In genomic region chr6:92468892-92469291, GRCm38 (mm10) we compare ENCODE assay signal across 12 mouse cellular contexts.
DNase-seq lines count a peak whose midpoint lies in the region; ATAC-seq and TF ChIP-seq lines count a peak whose summit lies in the region.
"Had no signal": no experiment of that assay in that cellular context is flagged by ENCODE, and none has a peak within 500 bp of the region (broad histone marks: within the 10 kb centered on the region; RNA-seq: fewer than 3 reads in every experiment).

No protein-coding gene starts in this region.

- WGBS in kidney, adult 2 months: 63% methylated on average over 4 of the region's 4 CpGs
- WGBS in midbrain, embryonic 16.5 days: 91% methylated on average over 4 of the region's 4 CpGs
- 80% methylated on average over 4 of the region's 4 CpGs for WGBS in midbrain, postnatal 0 days
- WGBS in heart, postnatal 0 days: 59% methylated on average over 4 of the region's 4 CpGs
- WGBS in stomach, postnatal 0 days: 53% methylated on average over 4 of the region's 4 CpGs

- peaks cover 9% of the 10 kb centered on the region for H3K4me1 ChIP-seq in kidney, adult 2 months (ENCODE audit: control insufficient read depth, insufficient read depth, low read length)
- H3K4me1 ChIP-seq in midbrain, embryonic 16.5 days (ENCODE audit: control insufficient read depth, insufficient read depth, low read length): peaks cover 33% of the 10 kb centered on the region
- peaks cover 12% of the 10 kb centered on the region; the same call in 1 of the 2 replicates for H3K4me1 ChIP-seq in midbrain, postnatal 0 days (ENCODE audit: insufficient read depth, low read length)
- H3K4me1 ChIP-seq in heart, postnatal 0 days (ENCODE audit: control insufficient read depth, insufficient read depth): peaks cover 43% of the 10 kb centered on the region
- H3K4me1 ChIP-seq in stomach, postnatal 0 days (replicated peaks; ENCODE audit: control insufficient read depth, insufficient read depth): peaks cover 8% of the 10 kb centered on the region

- no peak overlapping the region for H3K9ac ChIP-seq in midbrain, embryonic 16.5 days (ENCODE audit: low read depth, low read length)
- H3K9ac ChIP-seq in midbrain, postnatal 0 days (replicated peaks; ENCODE audit: low read length, poor library complexity, severe bottlenecking): no peak overlapping the region
- no peak overlapping the region for H3K9ac ChIP-seq in heart, postnatal 0 days (replicated peaks; ENCODE audit: low read depth, low read length)
- no peak overlapping the region for H3K9ac ChIP-seq in stomach, postnatal 0 days (ENCODE audit: low read length)

- ATAC-seq in midbrain, embryonic 16.5 days: no peak
- ATAC-seq in midbrain, postnatal 0 days (ENCODE audit: low FRiP score): no peak
- ATAC-seq in heart, postnatal 0 days (ENCODE audit: insufficient read depth, low read depth): no peak
- ATAC-seq in stomach, postnatal 0 days (ENCODE audit: low FRiP score, low TSS enrichment): no peak
- no peak for ATAC-seq in erythroblast, adult 5-6 weeks (replicated peaks; ENCODE audit: low FRiP score, poor library complexity, severe bottlenecking)
- ATAC-seq: hindbrain, embryonic 16.5 days had no signal

- H3K4me2 ChIP-seq in midbrain, embryonic 16.5 days (ENCODE audit: low read length): no peak overlapping the region
- H3K4me2 ChIP-seq in midbrain, postnatal 0 days (ENCODE audit: low read depth, low read length, poor library complexity, severe bottlenecking): no peak overlapping the region
- H3K4me2 ChIP-seq in heart, postnatal 0 days (ENCODE audit: low read depth, low read length): no peak overlapping the region
- 0 out of 2 replicates have a peak overlapping the region, but pooled peaks have one; percentile 21 for H3K4me2 ChIP-seq in stomach, postnatal 0 days (replicated peaks; ENCODE audit: low read depth)

- 0 out of 2 replicates have a peak overlapping the region, but pooled peaks have one; percentile 50 for H3K27ac ChIP-seq in kidney, adult 2 months (ENCODE audit: insufficient read depth, low read depth, low read length)
- H3K27ac ChIP-seq in midbrain, embryonic 16.5 days (ENCODE audit: low read length): 0 out of 2 replicates have a peak overlapping the region, but pooled peaks have one; percentile 5
- H3K27ac ChIP-seq in midbrain, postnatal 0 days (ENCODE audit: low read depth, low read length): no peak overlapping the region
- peak overlapping the region; percentile 65 for H3K27ac ChIP-seq in heart, postnatal 0 days (ENCODE audit: low read depth)
- H3K27ac ChIP-seq in stomach, postnatal 0 days (replicated peaks): peak overlapping the region; percentile 85

- TF ChIP-seq CTCF in kidney, adult 2 months (conservative IDR thresholded peaks at IDR 0.05; ENCODE audit: insufficient read depth, insufficient read length, low read depth, low read length): no peak
- no peak for TF ChIP-seq CTCF in midbrain, postnatal 0 days (IDR thresholded peaks at IDR 0.05)
- no peak for TF ChIP-seq CTCF in heart, postnatal 0 days (IDR thresholded peaks at IDR 0.05; ENCODE audit: low read depth)
- no peak for TF ChIP-seq CTCF in stomach, postnatal 0 days (IDR thresholded peaks at IDR 0.05; ENCODE audit: low read depth)

- no peak overlapping the region for H3K4me3 ChIP-seq in kidney, adult 2 months (ENCODE audit: insufficient read depth, low read depth, low read length)
- H3K4me3 ChIP-seq in midbrain, embryonic 16.5 days (ENCODE audit: low read depth, low read length): no peak overlapping the region
- no peak overlapping the region for H3K4me3 ChIP-seq in midbrain, postnatal 0 days (ENCODE audit: low read depth, low read length)
- H3K4me3 ChIP-seq in heart, postnatal 0 days (ENCODE audit: low read depth, low read length): no peak overlapping the region
- no peak overlapping the region for H3K4me3 ChIP-seq in stomach, postnatal 0 days (ENCODE audit: low read depth, low read length)

- no peaks in the 10 kb centered on the region for H3K27me3 ChIP-seq in kidney, adult 2 months (replicated peaks; ENCODE audit: control insufficient read depth, insufficient read depth, low read length)
- H3K27me3 ChIP-seq in midbrain, embryonic 16.5 days (ENCODE audit: control insufficient read depth, insufficient read depth, low read depth, low read length): no peaks in the 10 kb centered on the region
- H3K27me3 ChIP-seq in midbrain, postnatal 0 days (ENCODE audit: insufficient read depth, low read length): no peaks in the 10 kb centered on the region
- no peaks in the 10 kb centered on the region for H3K27me3 ChIP-seq in heart, postnatal 0 days (ENCODE audit: control insufficient read depth, insufficient read depth, low read length)
- no peaks in the 10 kb centered on the region for H3K27me3 ChIP-seq in stomach, postnatal 0 days (ENCODE audit: control insufficient read depth, insufficient read depth, low read length)

- no peaks in the 10 kb centered on the region for H3K9me3 ChIP-seq in midbrain, embryonic 16.5 days (replicated peaks; ENCODE audit: control insufficient read depth, low read length, poor library complexity, severe bottlenecking)
- no peaks in the 10 kb centered on the region for H3K9me3 ChIP-seq in midbrain, postnatal 0 days (ENCODE audit: low read length)
- H3K9me3 ChIP-seq in heart, postnatal 0 days (replicated peaks; ENCODE audit: control insufficient read depth, low read length): no peaks in the 10 kb centered on the region
- H3K9me3 ChIP-seq in stomach, postnatal 0 days (ENCODE audit: control insufficient read depth, low read length): no peaks in the 10 kb centered on the region

- no peak for TF ChIP-seq POLR2A in kidney, adult 2 months (IDR thresholded peaks at IDR 0.05; ENCODE audit: low read depth, low read length)

- no peak for TF ChIP-seq EP300 in heart, postnatal 0 days (IDR thresholded peaks at IDR 0.05; ENCODE audit: low read depth)
- TF ChIP-seq EP300 in stomach, postnatal 0 days (optimal IDR thresholded peaks at IDR 0.05): no peak

- DNase-seq in kidney, adult 2 months: peak; percentile 21
- DNase-seq in kidney, adult 11 months: no peak
- no peak for DNase-seq in midbrain, postnatal 0 days (ENCODE audit: low spot score)
- no peak for DNase-seq in heart, postnatal 0 days (ENCODE audit: low spot score)
- no peak for DNase-seq in stomach, postnatal 0 days (ENCODE audit: low spot score)
- DNase-seq in ovary, postnatal 10 days (ENCODE audit: low spot score): no peak
- DNase-seq: adrenal gland, postnatal 25 days; cerebellum, adult 18-20 months; right cerebral cortex, adult 18-20 months had no signal

- H3K36me3 ChIP-seq in kidney, adult 2 months (ENCODE audit: control insufficient read depth, insufficient read depth, low read length): no peaks in the 10 kb centered on the region
- H3K36me3 ChIP-seq in midbrain, embryonic 16.5 days (ENCODE audit: control insufficient read depth, insufficient read depth, low read length): no peaks in the 10 kb centered on the region
- no peaks in the 10 kb centered on the region for H3K36me3 ChIP-seq in midbrain, postnatal 0 days (ENCODE audit: insufficient read depth, low read length)
- H3K36me3 ChIP-seq in heart, postnatal 0 days (replicated peaks; ENCODE audit: control insufficient read depth, insufficient read depth, low read length): no peaks in the 10 kb centered on the region
- H3K36me3 ChIP-seq in stomach, postnatal 0 days (ENCODE audit: control insufficient read depth, insufficient read depth, low read length): no peaks in the 10 kb centered on the region
